7 mouse cellular contexts compared by ENCODE assay signal in the genomic region with DNA sequence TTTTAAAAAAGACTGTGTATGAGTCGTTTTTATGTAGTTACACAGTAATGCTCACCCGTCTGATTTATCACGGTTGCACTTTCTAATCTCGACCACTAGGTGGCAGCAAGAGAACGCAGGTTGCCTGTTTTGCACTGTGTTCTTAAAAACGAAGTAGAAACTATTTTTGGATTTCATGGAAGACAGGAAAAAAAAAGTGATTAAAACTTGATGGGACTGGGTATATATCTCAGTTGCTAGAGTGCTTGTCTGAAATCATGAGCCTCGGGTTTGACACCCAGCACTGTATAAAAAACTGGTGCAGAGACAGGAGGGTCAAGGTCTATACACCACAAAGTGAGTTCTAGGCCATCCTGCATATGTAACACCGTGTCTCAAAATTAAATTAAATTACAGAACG. TPM values are rescaled to one million over a fixed set of nuclear protein-coding genes. Genes with fewer than 3 reads are reported as not detected.
DNase-seq lines count a peak whose midpoint lies in the region; ATAC-seq and TF ChIP-seq lines count a peak whose summit lies in the region.

No protein-coding gene starts in this region.

- WGBS in forebrain, embryonic 12.5 days = 17% methylated on average over 9 of the region's 9 CpGs
- WGBS in lung, adult 2 months = 13% methylated on average over 9 of the region's 9 CpGs
- 14% methylated on average over 9 of the region's 9 CpGs for WGBS in neural tube, embryonic 15.5 days

- DNase-seq in urinary bladder, postnatal 36 days (ENCODE audit: low spot score in 2 of 2) = peak; percentile 20 to 38
- DNase-seq in urinary bladder, adult 2 months (ENCODE audit: low spot score) = no peak
- peak; percentile 74 for DNase-seq in brain, adult 2 months (ENCODE audit: low read depth, low spot score)
- DNase-seq in kidney, adult 9 months = peak; percentile 30
- DNase-seq in lung, adult 2 months = peak; percentile 7

- no peak overlapping the region for H3K9ac ChIP-seq in forebrain, embryonic 12.5 days
- H3K9ac ChIP-seq in neural tube, embryonic 15.5 days (replicated peaks) = no peak overlapping the region

- no peak overlapping the region for H3K4me3 ChIP-seq in forebrain, embryonic 12.5 days (replicated peaks)
- no peak overlapping the region for H3K4me3 ChIP-seq in lung, adult 2 months (replicated peaks; ENCODE audit: extremely low read depth, low read depth, low read length)
- H3K4me3 ChIP-seq in neural tube, embryonic 15.5 days (replicated peaks) = no peak overlapping the region

- no peak overlapping the region for H3K4me2 ChIP-seq in forebrain, embryonic 12.5 days
- H3K4me2 ChIP-seq in neural tube, embryonic 15.5 days = no peak overlapping the region

- H3K27ac ChIP-seq in forebrain, embryonic 12.5 days = no peak overlapping the region
- no peak overlapping the region for H3K27ac ChIP-seq in neural tube, embryonic 15.5 days (replicated peaks)

- no peaks in the 10 kb centered on the region for H3K36me3 ChIP-seq in forebrain, embryonic 12.5 days (replicated peaks)
- no peaks in the 10 kb centered on the region for H3K36me3 ChIP-seq in neural tube, embryonic 15.5 days

- ATAC-seq in forebrain, embryonic 12.5 days (ENCODE audit: low FRiP score) = peak; percentile 78
- peak; percentile 81 for ATAC-seq in neural tube, embryonic 15.5 days (ENCODE audit: low FRiP score)

- no peak for TF ChIP-seq POLR2A in lung, adult 2 months (IDR thresholded peaks at IDR 0.05; ENCODE audit: borderline replicate concordance, extremely low read depth, low read depth, low read length)

- peaks cover 9% of the 10 kb centered on the region; the same call in 1 of the 2 replicates for H3K27me3 ChIP-seq in forebrain, embryonic 12.5 days
- no peaks in the 10 kb centered on the region for H3K27me3 ChIP-seq in neural tube, embryonic 15.5 days (replicated peaks)

- no peaks in the 10 kb centered on the region for H3K9me3 ChIP-seq in forebrain, embryonic 12.5 days
- H3K9me3 ChIP-seq in neural tube, embryonic 15.5 days (replicated peaks) = no peaks in the 10 kb centered on the region

- H3K4me1 ChIP-seq in forebrain, embryonic 12.5 days = no peaks in the 10 kb centered on the region
- no peaks in the 10 kb centered on the region for H3K4me1 ChIP-seq in lung, adult 2 months (ENCODE audit: control insufficient read depth, insufficient read depth, low read length)
- H3K4me1 ChIP-seq in neural tube, embryonic 15.5 days = no peaks in the 10 kb centered on the region

- TF ChIP-seq CTCF in lung, adult 2 months (IDR thresholded peaks at IDR 0.05; ENCODE audit: insufficient read depth, low read length) = peak; percentile 70

RNA-seq across cellular contexts. Expression of gene C1d, which starts 22.6 kb away (rescaled TPM):
- polyA plus RNA-seq in urinary bladder, adult 2 months (2012; rRNA removed) = 46.4 and 49.6 TPM in 2 replicates
- polyA plus RNA-seq in forebrain, embryonic 12.5 days (2016; fragmentation: Nextera tagmentation; extraction: Ambion mirVana) = 99.0 and 99.7 TPM in 2 replicates
- 7.3 and 14.9 TPM in 2 replicates for polyA plus RNA-seq in lung, adult 2 months (2012; rRNA removed)
- polyA plus RNA-seq in neural tube, embryonic 15.5 days (2015; fragmentation: Nextera tagmentation; extraction: Ambion mirVana) = 133 and 160 TPM in 2 replicates
